Mouse (Mus musculus) embryonic facial prominence, embryonic 10.5 days (tissue): Measurements from ENCODE around the gene Fam189a1. TPM values are rescaled to one million over a fixed set of nuclear protein-coding genes. Genes with fewer than 3 reads are reported as not detected.

Experiments
- DNase-seq: peaks from one replicate; pipeline ENCODE4 v3.0.0-alpha.2; 2017; ENCODE audit warnings: low spot score
- H3K27ac ChIP-seq: fragments of 300-500 bp; sonication (generic); replicated peaks from 2 replicates; pipeline ENCODE4 v1.5.1; 2016; ENCODE audit warnings: mild to moderate bottlenecking
- H3K27me3 ChIP-seq: fragments of 300-500 bp; sonication (generic); replicated peaks from 2 replicates; pipeline ENCODE4 v1.6.1; 2016; ENCODE audit warnings: low read depth, mild to moderate bottlenecking; ENCODE audit not compliant: poor library complexity, severe bottlenecking
- H3K36me3 ChIP-seq: fragments of 300-500 bp; sonication (generic); replicated peaks from 2 replicates; pipeline ENCODE4 v1.6.1; 2016; ENCODE audit warnings: mild to moderate bottlenecking, moderate library complexity
- H3K4me1 ChIP-seq: fragments of 300-500 bp; sonication (generic); 2 replicates; pipeline ENCODE4 v1.6.1; 2016
- H3K4me3 ChIP-seq: fragments of 300-500 bp; sonication (generic); 2 replicates; pipeline ENCODE4 v1.5.1; 2016; ENCODE audit warnings: mild to moderate bottlenecking, moderate library complexity
- H3K9me3 ChIP-seq: fragments of 300-500 bp; sonication (generic); 2 replicates; pipeline ENCODE4 v1.6.1; 2016; ENCODE audit warnings: mild to moderate bottlenecking
- WGBS: fragments of 180-500 bp; shearing (Covaris S2); methylation state at CpG from one replicate; pipeline ENCODE4 v1.1.7; 2016; 5-methylcytosine and 5-hydroxymethylcytosine counted together
- polyA plus RNA-seq: library from polyadenylated mRNA; unstranded; fragments of >200 nt; fragmentation: Nextera tagmentation; extraction: Ambion mirVana; gene quantifications from 2 replicates; pipeline ENCODE4 v1.2.1, GENCODE M21; 2016

Fam189a1 gene
- polyA plus RNA-seq, 1 experiment from 2014 or later, result 0.60 TPM

- H3K9me3 ChIP-seq, result no peaks in the 10 kb centered on the region
- H3K27ac ChIP-seq, result no peak overlapping the region
- H3K36me3 ChIP-seq, result no peaks in the 10 kb centered on the region
- H3K4me1 ChIP-seq, result no peaks in the 10 kb centered on the region
- no peak overlapping the region for H3K4me3 ChIP-seq
- 69% methylated on average over 7 of the region's 7 CpGs for WGBS
- H3K27me3 ChIP-seq, result no peaks in the 10 kb centered on the region
- DNase-seq, result no peak
Measured at GRCm38 (mm10) chr7:64916654-64917053, 239.7 kb downstream of the Fam189a1 start.

DNA sequence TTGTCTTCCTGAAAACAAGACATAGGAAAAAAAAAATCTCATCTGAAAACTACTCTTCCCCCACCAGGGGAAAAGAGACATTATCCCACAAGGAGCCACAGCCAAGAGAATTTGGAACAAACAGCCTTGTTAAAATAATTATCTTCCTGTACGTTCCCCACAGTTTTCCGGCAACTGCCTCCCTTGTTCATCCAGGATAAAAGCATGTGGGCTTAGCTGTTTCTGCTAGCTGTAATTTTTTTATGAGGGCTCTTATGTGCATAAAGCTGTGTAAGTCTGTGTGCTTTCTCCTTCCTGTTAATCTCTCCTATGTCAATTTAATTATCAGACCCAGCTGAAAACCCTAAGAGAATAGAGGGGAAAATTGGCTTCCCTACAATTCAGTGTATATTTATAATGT lies 241.2 kb downstream of the Fam189a1 start:
- Histone ChIP-seq H3K4me3 (no peak overlapping the region), H3K27me3 (no peaks in the 10 kb centered on the region), H3K9me3 (no peaks in the 10 kb centered on the region), H3K27ac (no peak overlapping the region), H3K4me1 (no peaks in the 10 kb centered on the region), H3K36me3 (no peaks in the 10 kb centered on the region)
- no peak for DNase-seq
- 80% methylated on average over 2 of the region's 2 CpGs for WGBS

DNA sequence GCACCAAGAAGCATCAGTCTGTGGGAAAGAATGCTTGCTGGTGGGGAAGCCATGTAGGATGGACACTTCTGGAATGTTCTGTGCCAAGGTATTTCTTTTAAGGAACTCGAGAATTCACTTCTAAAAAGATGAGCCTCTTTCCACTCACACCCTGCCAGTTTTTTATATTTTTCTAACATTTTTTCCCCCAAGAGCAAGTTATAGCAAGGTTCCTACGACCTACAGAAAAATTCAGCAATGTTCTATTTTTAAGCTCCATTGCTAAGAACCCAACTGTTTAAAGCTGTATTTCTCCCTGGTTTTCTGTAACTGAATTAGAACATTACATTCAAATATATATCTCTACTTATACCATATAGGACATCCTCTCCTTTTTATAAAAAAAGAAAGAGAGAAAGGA lies 244.4 kb downstream of the Fam189a1 start:
- DNase-seq, result no peak
- Histone ChIP-seq H3K36me3 (no peaks in the 10 kb centered on the region), H3K4me3 (no peak overlapping the region), H3K9me3 (no peaks in the 10 kb centered on the region), H3K27ac (no peak overlapping the region), H3K4me1 (no peaks in the 10 kb centered on the region), H3K27me3 (no peaks in the 10 kb centered on the region)
- 84% methylated on average over 2 of the region's 2 CpGs for WGBS

DNA sequence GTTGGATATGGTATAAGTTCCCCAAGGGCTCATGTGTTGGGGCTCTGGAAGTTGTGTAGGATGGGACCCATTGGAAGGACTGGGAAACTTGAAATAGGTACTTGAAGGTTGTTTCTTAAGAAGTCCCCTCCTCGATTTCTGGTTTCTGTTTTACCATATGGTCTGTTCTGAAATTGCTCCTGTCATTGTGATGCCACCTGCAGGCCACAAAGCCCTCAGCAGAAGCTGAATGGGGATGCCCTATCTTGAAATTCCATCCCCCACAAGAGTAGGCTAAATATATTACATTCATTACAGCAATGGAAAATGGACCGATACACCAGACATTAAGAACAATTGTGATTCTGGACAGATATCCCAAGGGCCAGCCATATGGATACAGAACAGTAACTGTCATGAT lies 246.2 kb downstream of the Fam189a1 start:
- Histone ChIP-seq H3K27ac (no peak overlapping the region), H3K36me3 (no peaks in the 10 kb centered on the region), H3K27me3 (no peaks in the 10 kb centered on the region), H3K4me1 (no peaks in the 10 kb centered on the region), H3K4me3 (no peak overlapping the region), H3K9me3 (no peaks in the 10 kb centered on the region)
- WGBS, result 90% methylated on average over 2 of the region's 2 CpGs
- no peak for DNase-seq

DNA sequence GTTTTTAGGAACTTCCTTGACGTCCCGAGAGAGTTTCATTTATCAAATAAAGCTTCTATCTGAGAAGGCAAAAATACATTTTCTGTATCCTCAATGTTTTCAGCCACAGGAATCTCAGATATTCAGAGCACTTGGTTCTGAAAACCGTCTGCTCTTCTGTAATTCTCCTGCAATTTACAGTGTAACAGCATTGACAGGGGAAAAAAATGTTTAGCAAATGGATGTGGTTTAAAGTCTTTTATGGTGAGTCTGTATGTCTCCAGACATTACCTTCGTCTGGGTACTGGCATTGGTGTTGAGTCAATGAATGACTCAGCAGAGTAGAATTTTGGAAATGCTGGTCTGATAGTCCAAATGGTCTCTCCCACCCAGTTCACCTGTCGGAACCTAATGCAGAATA lies 249.4 kb downstream of the Fam189a1 start:
- WGBS, result 83% methylated on average over 5 of the region's 5 CpGs
- no peak for DNase-seq
- H3K9me3 ChIP-seq, result no peaks in the 10 kb centered on the region

GRCm38 (mm10) chr7:64905506-64905905 lies 250.9 kb downstream of the Fam189a1 start:
- Histone ChIP-seq H3K4me1 (no peaks in the 10 kb centered on the region), H3K27me3 (no peaks in the 10 kb centered on the region), H3K36me3 (no peaks in the 10 kb centered on the region), H3K27ac (no peak overlapping the region), H3K4me3 (no peak overlapping the region), H3K9me3 (no peaks in the 10 kb centered on the region)
- WGBS, result 81% methylated on average over 3 of the region's 3 CpGs
- no peak for DNase-seq

More for the DNA sequence above, 249.4 kb downstream of the Fam189a1 start:
- H3K4me1 ChIP-seq, result no peaks in the 10 kb centered on the region
- H3K27ac ChIP-seq, result no peak overlapping the region
- no peak overlapping the region for H3K4me3 ChIP-seq
- no peaks in the 10 kb centered on the region for H3K27me3 ChIP-seq
- no peaks in the 10 kb centered on the region for H3K36me3 ChIP-seq

GRCm38 (mm10) chr7:64900249-64900648 lies 256.1 kb downstream of the Fam189a1 start:
- 79% methylated on average over 2 of the region's 2 CpGs for WGBS
- H3K9me3 ChIP-seq, result no peaks in the 10 kb centered on the region

DNA sequence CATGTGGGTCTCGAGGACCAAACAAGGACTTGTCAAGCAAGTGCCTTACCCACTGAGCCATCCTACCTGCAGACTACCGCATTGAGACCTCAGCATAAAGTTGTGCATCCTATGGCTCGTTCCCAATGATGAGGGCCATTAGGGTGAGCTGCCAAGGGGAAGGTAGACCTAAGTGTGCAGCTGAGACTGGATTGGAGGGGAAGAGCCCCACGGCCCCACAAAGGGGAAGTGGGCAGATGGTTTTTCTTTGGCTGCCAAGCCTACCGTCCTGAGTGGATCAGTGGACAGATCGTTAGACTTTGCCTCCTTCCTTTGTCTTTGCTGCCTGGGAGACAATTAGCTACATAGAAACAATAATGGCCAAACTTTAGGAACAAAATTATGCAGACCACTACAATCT lies 259.8 kb downstream of the Fam189a1 start:
- Histone ChIP-seq H3K9me3 (no peaks in the 10 kb centered on the region), H3K4me1 (peaks cover 6% of the 10 kb centered on the region), H3K36me3 (no peaks in the 10 kb centered on the region), H3K27me3 (no peaks in the 10 kb centered on the region), H3K27ac (no peak overlapping the region), H3K4me3 (no peak overlapping the region)
- no peak for DNase-seq
- WGBS, result 82% methylated on average over 6 of the region's 6 CpGs

More at GRCm38 (mm10) chr7:64900249-64900648, 256.1 kb downstream of the Fam189a1 start:
- no peak for DNase-seq
- H3K27ac ChIP-seq, result no peak overlapping the region
- H3K4me1 ChIP-seq, result peaks cover 6% of the 10 kb centered on the region
- no peaks in the 10 kb centered on the region for H3K27me3 ChIP-seq
- H3K36me3 ChIP-seq, result no peaks in the 10 kb centered on the region
- no peak overlapping the region for H3K4me3 ChIP-seq

GRCm38 (mm10) chr7:64895685-64896101 lies 260.7 kb downstream of the Fam189a1 start:
- H3K36me3 ChIP-seq, result no peaks in the 10 kb centered on the region
- no peak overlapping the region for H3K27ac ChIP-seq
- H3K27me3 ChIP-seq, result no peaks in the 10 kb centered on the region
- DNase-seq, result peak; percentile 21
- no peaks in the 10 kb centered on the region for H3K9me3 ChIP-seq
- WGBS, result 45% methylated on average over 5 of the region's 5 CpGs
- no peak overlapping the region for H3K4me3 ChIP-seq
- peaks cover 6% of the 10 kb centered on the region for H3K4me1 ChIP-seq

- WGBS, result 71% methylated on average over 3 of the region's 3 CpGs
- Histone ChIP-seq H3K27me3 (no peaks in the 10 kb centered on the region), H3K27ac (no peak overlapping the region), H3K36me3 (no peaks in the 10 kb centered on the region), H3K9me3 (no peaks in the 10 kb centered on the region), H3K4me3 (no peak overlapping the region), H3K4me1 (peaks cover 6% of the 10 kb centered on the region)
- DNase-seq, result no peak
Measured at GRCm38 (mm10) chr7:64891139-64891538, 265.2 kb downstream of the Fam189a1 start.

GRCm38 (mm10) chr7:64889919-64890318 lies 266.5 kb downstream of the Fam189a1 start:
- Histone ChIP-seq H3K36me3 (no peaks in the 10 kb centered on the region), H3K27ac (no peak overlapping the region), H3K4me1 (no peaks in the 10 kb centered on the region), H3K4me3 (no peak overlapping the region), H3K27me3 (no peaks in the 10 kb centered on the region), H3K9me3 (no peaks in the 10 kb centered on the region)
- DNase-seq, result no peak
- 91% methylated on average over 9 of the region's 9 CpGs for WGBS

- H3K9me3 ChIP-seq, result no peaks in the 10 kb centered on the region
- 76% methylated on average over 11 of the region's 11 CpGs for WGBS
- H3K4me3 ChIP-seq, result no peak overlapping the region
- H3K27ac ChIP-seq, result no peak overlapping the region
- H3K27me3 ChIP-seq, result no peaks in the 10 kb centered on the region
- DNase-seq, result no peak
- no peaks in the 10 kb centered on the region for H3K36me3 ChIP-seq
- no peaks in the 10 kb centered on the region for H3K4me1 ChIP-seq
Measured at GRCm38 (mm10) chr7:64884187-64884862, 272.0 kb downstream of the Fam189a1 start.

- Histone ChIP-seq H3K27ac (no peak overlapping the region), H3K9me3 (no peaks in the 10 kb centered on the region), H3K27me3 (no peaks in the 10 kb centered on the region), H3K4me3 (no peak overlapping the region), H3K36me3 (no peaks in the 10 kb centered on the region), H3K4me1 (no peaks in the 10 kb centered on the region)
- 79% methylated on average over 6 of the region's 6 CpGs for WGBS
- no peak for DNase-seq
Measured at GRCm38 (mm10) chr7:64882243-64882642, 274.1 kb downstream of the Fam189a1 start.
